Mouse (Mus musculus): Measurements from ENCODE around the gene Sult5a1. TPM values are rescaled to one million over a fixed set of nuclear protein-coding genes. Genes with fewer than 3 reads are reported as not detected.

Gene Sult5a1
- polyA plus RNA-seq, 1 experiment from 2014 or later, result 1.7 TPM

GRCm38 (mm10) chr8:123156070-123156773, 1.9 kb downstream of the Sult5a1 start:
- no peak for ATAC-seq (ENCODE audit: low FRiP score)
- Histone ChIP-seq H3K36me3 (replicated peaks) (no peaks in the 10 kb centered on the region), H3K4me1 (peaks cover 9% of the 10 kb centered on the region), H3K4me2 (no peak overlapping the region), H3K27me3 (no peaks in the 10 kb centered on the region), H3K9ac (no peak overlapping the region), H3K27ac (no peak overlapping the region), H3K4me3 (replicated peaks) (no peak overlapping the region), H3K9me3 (no peaks in the 10 kb centered on the region)
- 85% methylated on average over 9 of the region's 9 CpGs for WGBS

DNA sequence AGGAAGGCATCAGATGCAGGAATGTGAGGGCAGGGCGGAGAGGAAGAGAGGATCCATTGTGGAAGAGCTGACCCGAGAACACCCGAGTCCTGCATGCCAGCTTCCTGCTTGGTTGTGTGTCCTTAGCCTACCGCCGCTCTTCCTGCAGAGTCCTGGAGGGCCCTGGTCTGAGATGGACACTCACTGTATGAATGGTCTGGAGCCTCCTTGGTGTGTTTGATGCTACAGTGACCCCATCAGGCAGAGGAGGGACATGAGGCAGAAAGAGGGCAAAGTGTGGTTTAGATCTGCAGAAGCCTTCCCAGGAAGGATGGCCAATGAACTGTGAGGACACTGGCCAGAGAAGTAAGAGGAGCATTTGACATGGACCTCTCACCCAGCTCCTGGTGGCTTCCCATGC, 2.9 kb downstream of the Sult5a1 start:
- ATAC-seq (ENCODE audit: low FRiP score), result no peak
- WGBS, result 76% methylated on average over 5 of the region's 5 CpGs
- H3K36me3 ChIP-seq (replicated peaks), result no peaks in the 10 kb centered on the region

GRCm38 (mm10) chr8:123150737-123151171, 7.4 kb downstream of the Sult5a1 start:
- Histone ChIP-seq H3K36me3 (replicated peaks) (no peaks in the 10 kb centered on the region), H3K4me2 (no peak overlapping the region), H3K4me3 (replicated peaks) (no peak overlapping the region), H3K9ac (no peak overlapping the region), H3K27me3 (no peaks in the 10 kb centered on the region), H3K27ac (no peak overlapping the region), H3K4me1 (no peaks in the 10 kb centered on the region), H3K9me3 (no peaks in the 10 kb centered on the region)
- WGBS, result 74% methylated on average over 9 of the region's 9 CpGs
- ATAC-seq (ENCODE audit: low FRiP score), result no peak

More for the DNA sequence above, 2.9 kb downstream of the Sult5a1 start:
- H3K27me3 ChIP-seq, result no peaks in the 10 kb centered on the region
- no peak overlapping the region for H3K4me3 ChIP-seq (replicated peaks)
- H3K9me3 ChIP-seq, result no peaks in the 10 kb centered on the region
- H3K27ac ChIP-seq, result no peak overlapping the region
- no peak overlapping the region for H3K4me2 ChIP-seq
- peaks cover 9% of the 10 kb centered on the region for H3K4me1 ChIP-seq
- H3K9ac ChIP-seq, result no peak overlapping the region

DNA sequence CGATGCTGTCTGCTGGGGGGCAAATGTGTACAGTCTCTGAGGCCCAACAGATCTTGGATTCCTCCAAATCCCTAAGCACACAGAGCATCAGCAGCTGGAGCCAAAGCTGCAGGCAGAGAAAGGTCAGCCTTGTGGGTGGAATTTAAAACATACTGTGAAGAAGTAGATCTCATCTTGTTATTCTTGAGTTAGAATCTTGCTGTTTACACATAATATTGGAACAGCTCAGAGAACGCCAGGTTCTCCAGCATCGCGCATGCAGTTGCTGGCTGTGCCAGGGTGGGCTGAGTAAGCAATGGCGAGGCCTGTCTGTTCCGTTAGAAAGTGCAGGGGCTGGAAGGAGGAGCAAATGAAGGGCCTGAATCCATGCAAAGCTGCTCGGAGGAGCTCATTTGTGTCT, 11.7 kb downstream of the Sult5a1 start:
- ATAC-seq (ENCODE audit: low FRiP score), result no peak
- Histone ChIP-seq H3K27ac (no peak overlapping the region), H3K9me3 (no peaks in the 10 kb centered on the region), H3K4me3 (replicated peaks) (no peak overlapping the region), H3K36me3 (replicated peaks) (no peaks in the 10 kb centered on the region), H3K4me2 (no peak overlapping the region), H3K4me1 (no peaks in the 10 kb centered on the region), H3K27me3 (no peaks in the 10 kb centered on the region), H3K9ac (no peak overlapping the region)
- 87% methylated on average over 7 of the region's 7 CpGs for WGBS

GRCm38 (mm10) chr8:123145279-123145678, 12.8 kb downstream of the Sult5a1 start:
- Histone ChIP-seq H3K4me1 (no peaks in the 10 kb centered on the region), H3K9me3 (no peaks in the 10 kb centered on the region), H3K4me2 (no peak overlapping the region), H3K4me3 (replicated peaks) (no peak overlapping the region), H3K27ac (no peak overlapping the region), H3K36me3 (replicated peaks) (no peaks in the 10 kb centered on the region), H3K27me3 (no peaks in the 10 kb centered on the region), H3K9ac (no peak overlapping the region)
- 59% methylated on average over 6 of the region's 6 CpGs for WGBS
- ATAC-seq (ENCODE audit: low FRiP score), result no peak

- ATAC-seq (ENCODE audit: low FRiP score), result no peak
- H3K27me3 ChIP-seq, result no peaks in the 10 kb centered on the region
- H3K4me2 ChIP-seq, result no peak overlapping the region
- 81% methylated on average over 14 of the region's 14 CpGs for WGBS
- H3K27ac ChIP-seq, result no peak overlapping the region
- H3K9ac ChIP-seq, result no peak overlapping the region
- H3K4me3 ChIP-seq (replicated peaks), result no peak overlapping the region
- peaks cover 16% of the 10 kb centered on the region for H3K4me1 ChIP-seq
- no peaks in the 10 kb centered on the region for H3K36me3 ChIP-seq (replicated peaks)
- no peaks in the 10 kb centered on the region for H3K9me3 ChIP-seq
Measured at GRCm38 (mm10) chr8:123141741-123142462, 16.2 kb downstream of the Sult5a1 start.

GRCm38 (mm10) chr8:123138741-123139140, 19.4 kb downstream of the Sult5a1 start:
- Histone ChIP-seq H3K4me3 (replicated peaks) (no peak overlapping the region), H3K9me3 (no peaks in the 10 kb centered on the region), H3K27me3 (no peaks in the 10 kb centered on the region; the same call in 1 of the 2 replicates), H3K9ac (no peak overlapping the region), H3K36me3 (replicated peaks) (no peaks in the 10 kb centered on the region), H3K4me2 (no peak overlapping the region), H3K27ac (no peak overlapping the region), H3K4me1 (peaks cover 36% of the 10 kb centered on the region)
- no peak for ATAC-seq (ENCODE audit: low FRiP score)
- WGBS, result 61% methylated on average over 4 of the region's 4 CpGs

DNA sequence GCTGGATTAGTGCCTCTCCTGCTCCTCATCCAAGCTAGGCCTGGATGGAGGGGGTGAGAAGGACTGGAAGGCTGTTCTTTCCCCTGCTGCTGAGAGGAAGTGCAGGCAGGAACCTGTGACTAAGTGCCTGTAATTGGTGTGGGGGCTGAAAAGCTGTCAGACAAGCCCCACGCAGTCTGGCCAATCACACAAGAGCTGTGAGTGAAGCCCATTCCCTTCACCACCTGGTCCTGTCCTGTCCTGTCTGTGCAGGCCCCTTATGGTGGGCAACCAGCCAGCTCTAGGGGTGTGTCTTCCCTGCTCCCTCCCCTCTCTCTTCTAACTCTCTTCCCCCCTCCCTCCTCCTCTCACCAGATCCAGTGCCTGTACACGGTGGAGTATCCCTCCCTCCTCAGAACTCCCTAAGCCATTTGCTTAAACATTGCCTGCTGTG, 20.5 kb downstream of the Sult5a1 start:
- Histone ChIP-seq H3K27ac (peak overlapping the region; percentile 79), H3K9ac (no peak overlapping the region), H3K36me3 (replicated peaks) (no peaks in the 10 kb centered on the region), H3K4me3 (replicated peaks) (no peak overlapping the region), H3K4me2 (no peak overlapping the region), H3K27me3 (no peaks in the 10 kb centered on the region; the same call in 1 of the 2 replicates), H3K4me1 (peaks cover 36% of the 10 kb centered on the region), H3K9me3 (0 out of 2 replicates have a peak, but pooled peaks cover 3% of the 10 kb centered on the region)
- 16% methylated on average over 2 of the region's 2 CpGs for WGBS
- peak; percentile 75; the same call in 1 of the 2 replicates for ATAC-seq (ENCODE audit: low FRiP score)

DNA sequence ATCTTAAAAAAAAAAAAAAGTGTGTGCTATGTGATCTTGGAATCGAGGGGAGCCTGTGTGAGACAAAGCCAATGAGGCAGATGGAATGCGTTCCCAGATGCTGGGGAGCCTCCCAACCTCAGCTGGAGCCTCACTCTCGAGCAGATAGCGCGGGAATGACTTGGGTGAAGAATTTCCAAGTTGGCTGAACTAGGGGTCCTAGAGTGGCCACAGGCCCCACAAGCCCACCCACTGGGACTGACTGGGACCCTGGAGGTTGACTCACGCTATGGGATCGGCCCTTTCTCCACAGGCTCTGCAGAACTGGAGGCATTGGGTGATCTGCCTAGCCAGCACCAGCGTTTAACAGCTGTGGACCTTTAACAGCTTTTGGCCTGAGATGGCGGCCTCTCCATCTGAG, 21.8 kb downstream of the Sult5a1 start:
- no peak for ATAC-seq (ENCODE audit: low FRiP score)
- Histone ChIP-seq H3K4me3 (replicated peaks) (no peak overlapping the region), H3K36me3 (replicated peaks) (no peaks in the 10 kb centered on the region), H3K27me3 (no peaks in the 10 kb centered on the region; the same call in 1 of the 2 replicates), H3K9ac (no peak overlapping the region), H3K27ac (no peak overlapping the region), H3K4me1 (peaks cover 36% of the 10 kb centered on the region), H3K4me2 (no peak overlapping the region), H3K9me3 (0 out of 2 replicates have a peak, but pooled peaks cover 3% of the 10 kb centered on the region)
- 86% methylated on average over 9 of the region's 9 CpGs for WGBS

DNA sequence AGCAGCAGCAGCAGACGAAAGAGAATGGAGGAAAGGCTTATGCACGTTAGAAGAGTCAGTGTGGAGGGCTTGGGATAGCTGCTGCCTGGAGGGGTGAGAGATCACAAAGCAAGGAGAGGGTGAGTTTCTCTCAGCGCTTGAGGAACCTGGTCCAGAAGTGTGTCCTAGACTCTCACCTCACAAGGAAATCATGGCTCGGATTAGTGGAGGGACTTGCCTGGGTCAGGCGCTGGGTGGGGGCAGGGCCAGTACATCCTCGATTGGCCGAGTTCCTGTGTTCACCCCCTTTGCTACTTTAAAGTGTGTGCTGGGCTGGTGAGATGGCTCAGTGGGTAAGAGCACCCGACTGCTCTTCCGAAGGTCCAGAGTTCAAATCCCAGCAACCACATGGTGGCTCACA, 22.3 kb downstream of the Sult5a1 start:
- H3K36me3 ChIP-seq (replicated peaks), result no peaks in the 10 kb centered on the region
- peaks cover 36% of the 10 kb centered on the region for H3K4me1 ChIP-seq
- no peak overlapping the region for H3K4me3 ChIP-seq (replicated peaks)
- 0 out of 2 replicates have a peak, but pooled peaks cover 3% of the 10 kb centered on the region for H3K9me3 ChIP-seq
- WGBS, result 42% methylated on average over 9 of the region's 9 CpGs
- no peaks in the 10 kb centered on the region; the same call in 1 of the 2 replicates for H3K27me3 ChIP-seq
- H3K4me2 ChIP-seq, result peak overlapping the region; percentile 36
- no peak overlapping the region for H3K9ac ChIP-seq
- peak overlapping the region; percentile 81 for H3K27ac ChIP-seq
- ATAC-seq (ENCODE audit: low FRiP score), result peak; percentile 21

DNA sequence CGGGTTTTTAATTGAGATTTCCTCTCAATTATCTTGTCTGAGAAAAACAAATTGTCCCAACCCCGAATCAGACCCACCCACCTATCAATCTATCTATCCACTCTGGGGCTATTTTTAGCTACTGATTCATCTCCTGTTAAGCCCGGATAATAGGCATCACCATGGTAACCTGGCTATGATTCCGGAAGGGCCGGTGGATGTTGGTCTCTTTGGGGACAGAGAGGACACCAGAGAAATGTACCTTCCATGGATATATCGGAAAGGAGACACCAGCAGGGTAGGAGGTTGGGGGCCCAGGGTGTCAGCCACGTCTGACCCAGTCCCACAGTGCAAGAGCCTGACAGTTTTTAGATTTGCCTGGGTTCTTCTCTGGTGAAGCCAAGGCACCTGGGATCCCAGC, 22.7 kb downstream of the Sult5a1 start:
- 15% methylated on average over 7 of the region's 7 CpGs for WGBS
- Histone ChIP-seq H3K36me3 (replicated peaks) (no peaks in the 10 kb centered on the region), H3K9ac (no peak overlapping the region), H3K27me3 (no peaks in the 10 kb centered on the region; the same call in 1 of the 2 replicates), H3K9me3 (0 out of 2 replicates have a peak, but pooled peaks cover 3% of the 10 kb centered on the region), H3K27ac (peak overlapping the region; percentile 81), H3K4me3 (replicated peaks) (no peak overlapping the region), H3K4me1 (peaks cover 36% of the 10 kb centered on the region), H3K4me2 (peak overlapping the region; percentile 36)
- ATAC-seq (ENCODE audit: low FRiP score), result peak; percentile 67

- no peak overlapping the region for H3K4me3 ChIP-seq (replicated peaks)
- H3K9me3 ChIP-seq, result 0 out of 2 replicates have a peak, but pooled peaks cover 3% of the 10 kb centered on the region
- no peak overlapping the region for H3K27ac ChIP-seq
- no peaks in the 10 kb centered on the region for H3K36me3 ChIP-seq (replicated peaks)
- H3K27me3 ChIP-seq, result no peaks in the 10 kb centered on the region; the same call in 1 of the 2 replicates
- H3K4me1 ChIP-seq, result peaks cover 36% of the 10 kb centered on the region
- H3K9ac ChIP-seq, result no peak overlapping the region
- 87% methylated on average over 11 of the region's 11 CpGs for WGBS
- no peak for ATAC-seq (ENCODE audit: low FRiP score)
- H3K4me2 ChIP-seq, result no peak overlapping the region
Measured at GRCm38 (mm10) chr8:123134149-123134713, 23.9 kb downstream of the Sult5a1 start.

Data from forebrain, embryonic 12.5 days (tissue).